Mouse (Mus musculus) gastrocnemius, postnatal 4 days (tissue): ENCODE measurements around the gene Stard13. TPM values are rescaled to one million over a fixed set of nuclear protein-coding genes. Genes with fewer than 3 reads are reported as not detected.

Experiments used
- DNase-seq, 2 experiments: peaks; one replicate each; pipeline ENCODE4 v3.0.0; 2021 to 2022; ENCODE audit warnings: low spot score in 2 of 2, mixed read lengths in 2 of 2
- long read RNA-seq, 2 experiments: library from polyadenylated mRNA; stranded (forward); transcript quantifications; one replicate each; pipeline ENCODE4 v2.0.0; 2021
- total RNA-seq, 2 experiments: library from RNA; stranded (reverse); gene quantifications; 2 replicates each; pipeline ENCODE4 v1.2.3; 2021

Stard13 gene
- total RNA-seq, result 10 to 100 TPM; 37.6 to 43.0 TPM
- long read RNA-seq, experiment 1, partial matches to known transcripts, result 6 of 9 reads
- long read RNA-seq, experiment 1, other reads (novel, unspliced or antisense), result 2 of 9 reads
- long read RNA-seq, experiment 2, partial matches to known transcripts, result 4 of 8 reads
- long read RNA-seq, experiment 2, other reads (novel, unspliced or antisense), result 4 of 8 reads

DNA sequence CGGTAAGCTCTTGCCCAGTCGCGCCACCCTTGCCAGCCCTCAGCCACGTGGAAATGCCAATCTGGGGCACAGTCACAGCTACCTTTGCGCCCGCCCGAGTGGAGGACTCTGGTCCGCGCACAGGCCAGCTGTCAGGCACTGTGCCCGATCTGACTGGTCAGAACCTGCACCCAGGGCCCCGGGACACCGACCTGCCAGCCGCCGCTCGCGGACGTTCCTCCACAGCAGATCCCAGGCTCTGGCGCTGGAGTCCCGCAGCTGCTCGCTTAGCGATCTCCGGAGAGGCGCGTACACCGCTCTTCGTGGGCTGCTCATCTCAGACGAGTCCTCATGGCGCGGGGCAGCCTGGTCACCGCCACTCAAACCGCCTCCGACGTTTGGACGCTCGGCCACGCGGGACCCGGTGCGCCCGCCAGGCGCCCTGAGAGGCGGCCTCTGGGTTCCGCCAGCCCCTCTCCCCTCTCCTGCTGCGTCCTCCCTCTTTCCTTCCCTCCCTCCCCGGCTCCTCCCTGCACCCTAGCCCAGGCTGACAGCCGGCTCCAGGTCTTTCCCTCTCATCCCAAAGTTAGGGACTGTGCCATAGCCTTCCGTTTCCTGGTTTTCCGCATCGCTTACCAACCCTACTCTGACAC is at the start of gene Stard13:
Gene Stard13, minus strand, starts transcription at position 437 of the 632 bp plus-strand sequence.
- peak; percentile 37 to 68 for DNase-seq

- DNase-seq, result no peak
Observed at GRCm38 (mm10) chr5:151279531-151279930, 45.9 kb upstream of the Stard13 start.

DNA sequence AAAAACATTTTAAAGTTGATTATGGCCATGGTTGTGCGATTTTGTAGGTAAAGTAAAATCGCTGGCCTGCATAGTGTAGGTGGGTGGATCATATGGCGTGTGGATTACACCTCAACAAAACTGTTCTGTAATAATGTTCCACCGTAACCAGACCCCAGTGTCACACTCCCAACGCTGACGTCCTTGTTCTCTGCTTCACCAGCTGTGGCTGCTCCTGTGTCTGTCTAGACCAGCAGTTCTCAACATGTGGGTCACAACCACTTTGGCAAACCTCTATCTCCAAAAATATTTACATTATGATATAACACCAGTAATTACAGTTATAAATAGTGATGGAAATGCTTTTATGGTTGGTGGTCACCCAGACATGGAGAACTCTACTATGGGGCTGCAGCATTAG is 44.3 kb upstream of the Stard13 start:
- DNase-seq, result no peak

- no peak for DNase-seq
Observed at GRCm38 (mm10) chr5:151275986-151276385, 42.4 kb upstream of the Stard13 start.

DNA sequence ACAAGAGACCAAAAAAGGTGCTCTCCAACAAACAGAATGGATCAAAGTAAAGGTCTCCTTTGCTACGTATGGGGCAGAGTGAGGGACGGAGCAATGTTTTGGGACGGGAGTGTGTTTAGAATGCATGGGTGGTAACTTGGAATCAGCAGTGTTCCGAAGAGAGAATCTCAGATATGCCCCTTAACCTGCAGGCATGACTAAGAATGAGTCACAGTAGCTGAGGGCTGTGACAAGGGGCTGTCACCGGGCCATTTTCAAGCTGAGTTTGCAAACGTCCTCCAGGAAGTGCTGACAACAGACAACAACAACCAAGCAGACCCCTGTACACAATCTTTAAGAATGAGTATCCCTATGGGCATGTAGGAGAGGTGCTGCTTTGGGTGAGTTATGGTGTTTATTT is 40.6 kb upstream of the Stard13 start:
- DNase-seq, result no peak

DNA sequence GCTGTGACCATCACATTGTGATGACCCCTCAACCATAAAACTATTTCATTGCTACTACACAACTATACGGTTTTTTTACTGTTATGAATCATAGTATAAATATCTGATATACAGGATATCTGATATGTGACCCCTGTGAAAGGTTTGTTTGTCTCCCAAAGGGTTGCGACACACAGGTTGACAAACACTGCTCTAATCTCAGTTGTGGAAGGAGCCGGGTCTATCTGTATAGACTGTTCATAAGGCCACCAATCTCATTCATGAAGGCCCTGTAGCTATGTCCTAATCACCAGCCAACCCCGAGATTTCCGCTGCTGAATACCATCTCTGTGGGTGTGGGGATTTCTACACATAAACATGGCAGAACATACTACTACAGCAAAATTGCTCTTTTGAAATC is 37.2 kb upstream of the Stard13 start:
- no peak for DNase-seq

DNA sequence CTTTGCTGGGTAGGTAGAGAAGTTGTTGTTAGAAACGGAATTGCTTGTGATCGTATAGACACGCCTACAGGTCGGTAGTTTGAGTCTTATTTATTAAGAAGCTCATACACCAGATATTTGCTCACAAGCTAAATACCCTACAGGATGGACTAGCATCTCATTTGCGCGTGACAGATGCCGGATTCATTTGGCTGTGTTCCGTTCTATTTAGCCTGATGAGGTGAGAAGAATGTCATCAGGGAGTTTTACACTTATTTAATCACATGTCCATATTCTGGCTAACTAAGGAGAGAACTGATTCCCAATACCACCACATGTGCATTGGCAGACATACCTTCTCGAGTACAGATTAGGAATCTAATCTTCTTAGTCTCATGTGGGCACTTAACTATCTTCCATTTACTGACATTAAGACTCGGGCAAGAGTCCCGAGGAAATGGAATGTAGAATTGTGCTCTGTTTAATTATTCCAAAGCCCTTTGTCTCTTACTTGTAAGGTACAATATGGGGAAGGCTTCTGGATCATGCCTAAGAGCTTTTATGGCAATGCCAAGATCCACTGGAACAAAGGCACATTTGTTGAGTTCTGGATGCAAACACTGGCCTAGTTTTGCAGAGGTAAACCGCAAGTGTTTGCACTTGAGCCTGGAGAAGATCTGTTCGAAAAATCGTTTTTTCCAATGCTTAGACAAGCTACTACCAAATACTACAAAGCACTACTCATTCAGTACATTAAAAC is 33.4 kb upstream of the Stard13 start:
- DNase-seq, result no peak

DNA sequence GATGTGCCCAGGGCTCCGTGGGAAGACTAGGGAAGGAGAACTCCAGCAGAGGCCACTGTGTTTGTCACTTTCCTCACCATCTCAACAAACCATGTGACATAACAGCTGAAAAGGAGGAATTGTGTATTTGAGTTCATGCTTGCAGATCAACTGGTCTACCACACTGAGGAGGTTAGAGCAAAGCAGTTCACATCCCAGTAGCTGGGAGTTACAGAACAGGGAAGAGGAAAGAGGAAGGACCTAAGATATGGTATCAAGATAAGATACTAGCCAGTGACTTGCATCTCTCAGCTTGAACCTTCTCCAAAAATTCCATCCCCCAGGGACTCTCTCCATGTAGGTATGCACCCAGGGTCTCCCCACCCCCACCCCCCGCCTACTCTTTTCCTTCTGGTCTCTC is 27.9 kb upstream of the Stard13 start:
- DNase-seq, result no peak

DNA sequence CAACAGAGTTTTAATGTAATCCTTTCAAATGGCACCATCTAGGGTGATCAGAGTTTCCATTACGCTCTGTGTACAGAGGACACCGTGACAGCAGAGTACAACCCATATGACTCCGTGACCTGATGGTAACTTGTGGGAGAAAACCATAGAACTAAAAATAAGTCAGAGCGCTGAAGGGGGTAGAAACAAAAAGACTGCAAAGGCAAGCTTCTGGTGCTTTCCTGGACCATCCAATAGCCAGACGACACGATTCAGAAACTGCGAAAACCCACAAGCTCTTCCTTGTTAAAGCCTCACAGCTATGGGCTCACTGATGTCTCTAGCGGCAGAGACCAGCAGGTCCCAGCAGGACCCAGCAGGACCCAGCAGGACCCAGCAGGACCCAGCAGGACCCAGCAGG is 18.6 kb upstream of the Stard13 start:
- no peak for DNase-seq

DNA sequence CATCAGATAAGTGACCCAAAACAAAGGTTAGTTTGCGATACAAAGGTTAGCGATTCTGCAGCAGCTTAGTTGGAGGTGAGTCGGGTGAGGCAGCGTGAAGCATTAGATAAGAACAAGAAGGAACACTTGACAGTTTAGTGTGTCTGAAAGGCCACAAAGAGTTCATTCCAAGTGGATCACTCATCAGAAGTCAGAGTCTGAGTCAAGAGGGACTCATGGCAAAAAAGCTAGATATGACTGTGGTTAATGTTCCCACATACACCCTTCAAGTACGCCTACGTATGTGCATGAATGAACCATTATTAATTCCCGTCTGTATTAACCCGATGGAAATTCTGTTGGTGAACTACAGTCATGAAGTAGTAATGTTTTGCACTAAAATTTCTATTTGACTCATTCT is 18.0 kb upstream of the Stard13 start:
- no peak for DNase-seq

- DNase-seq, result no peak
Observed at GRCm38 (mm10) chr5:151248671-151249620, 15.3 kb upstream of the Stard13 start.

- DNase-seq, result no peak
Observed at GRCm38 (mm10) chr5:151248084-151248483, 14.4 kb upstream of the Stard13 start.

DNA sequence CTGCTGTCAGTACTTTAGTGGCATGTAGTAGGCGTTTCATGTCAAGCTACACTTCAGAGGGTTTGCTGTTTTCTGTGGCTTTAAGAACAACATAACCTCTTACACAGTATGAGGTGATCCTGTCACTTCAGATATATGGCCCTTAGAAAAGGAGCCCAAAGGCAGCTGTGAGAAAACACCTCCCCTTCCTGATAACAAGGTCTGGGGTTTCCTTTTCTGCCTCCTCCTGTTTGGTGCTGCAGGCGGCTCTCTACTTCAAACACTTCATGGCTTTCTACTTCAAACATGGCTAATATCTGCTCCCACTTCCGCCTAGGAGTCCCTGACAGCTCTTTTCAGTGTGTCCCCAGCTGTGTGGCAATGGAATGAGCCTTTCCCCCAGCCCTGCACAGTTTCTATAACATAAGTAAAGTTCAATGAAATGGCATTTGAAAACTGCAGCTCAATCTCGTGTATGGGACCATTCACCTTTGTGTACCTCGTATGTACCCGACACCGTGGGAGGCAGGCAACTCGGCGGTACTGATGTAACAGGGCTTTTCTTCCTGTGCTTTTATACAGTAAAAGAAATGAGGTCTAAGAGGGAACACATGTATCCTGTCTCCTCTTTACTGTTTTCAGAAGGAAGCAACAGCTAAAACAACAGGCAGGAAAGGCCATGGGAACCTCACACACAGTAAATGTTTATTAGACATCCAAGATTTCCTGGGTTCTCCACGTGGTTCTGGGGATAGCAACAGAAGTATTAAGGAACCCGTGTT is 13.7 kb upstream of the Stard13 start:
- DNase-seq, result no peak

DNA sequence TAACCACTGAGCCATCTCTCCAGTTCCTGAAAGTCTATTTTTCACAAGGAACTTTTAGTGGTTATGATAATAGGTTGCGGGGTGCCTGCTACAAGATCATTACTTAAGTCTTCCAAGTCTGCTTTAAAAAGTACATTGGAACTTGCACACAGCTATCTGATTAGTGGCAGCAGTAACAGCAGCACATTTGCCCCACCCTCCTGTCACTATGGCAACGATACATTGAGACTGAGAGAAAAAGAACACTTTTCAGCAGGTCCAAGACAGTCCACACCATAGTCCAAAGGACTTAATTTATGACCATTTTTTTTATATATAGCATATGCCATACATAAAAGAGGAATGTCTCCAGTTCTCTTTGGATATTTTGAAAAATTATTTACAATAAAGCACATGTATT is 12.7 kb upstream of the Stard13 start:
- DNase-seq, result no peak

DNA sequence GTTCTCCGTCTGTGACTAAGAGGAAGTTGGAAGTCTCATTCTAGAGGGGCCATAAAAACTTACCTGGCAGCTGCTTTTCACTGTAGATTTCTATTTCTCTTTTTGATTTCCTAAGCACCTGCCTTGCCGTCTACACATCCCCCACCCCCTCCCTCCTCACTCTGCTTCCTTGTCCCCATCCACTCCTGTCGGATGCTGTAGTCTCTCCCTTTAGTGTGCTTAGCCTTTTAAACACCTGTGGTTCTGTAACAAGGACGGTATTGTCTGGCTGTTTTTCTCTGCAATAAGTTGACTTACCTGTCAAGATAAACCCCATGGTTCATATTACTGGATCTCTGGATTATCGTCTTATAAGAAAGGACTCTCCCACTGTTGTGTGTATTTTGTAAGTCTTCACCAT is 11.9 kb upstream of the Stard13 start:
- no peak for DNase-seq

GRCm38 (mm10) chr5:151238730-151239129 is 5.1 kb upstream of the Stard13 start:
- no peak for DNase-seq

- no peak for DNase-seq
Observed at GRCm38 (mm10) chr5:151236411-151236810, 2.8 kb upstream of the Stard13 start.

- no peak for DNase-seq
Observed at GRCm38 (mm10) chr5:151232576-151233299, 898 bp downstream of the Stard13 start.

GRCm38 (mm10) chr5:151231861-151232260 is 1.8 kb downstream of the Stard13 start:
- DNase-seq, result no peak

GRCm38 (mm10) chr5:151231411-151231810 is 2.2 kb downstream of the Stard13 start:
- DNase-seq, result peak in 1 of 2 experiments; percentile 57
